Mouse (Mus musculus) adrenal gland, adult 18-20 months (tissue): ENCODE results near the gene Scaf8. TPM values are rescaled to one million over a fixed set of nuclear protein-coding genes. Genes with fewer than 3 reads are reported as not detected.
A peak's percentile ranks its signal among the peaks of the same experiment; 100 is the strongest.

Experiments used
- DNase-seq, 2 experiments: peaks; one replicate each; pipeline ENCODE4 v3.0.0; 2021 to 2022; ENCODE audit warnings: low spot score in 2 of 2
- total RNA-seq, 2 experiments: library from RNA; stranded (reverse); gene quantifications; 1 replicate in 1 of 2; 2 replicates in 1 of 2; pipeline ENCODE4 v1.2.3; 2021

The Scaf8 gene
- total RNA-seq, 2 experiments from 2014 or later = 43.4 to 45.8 TPM

DNA sequence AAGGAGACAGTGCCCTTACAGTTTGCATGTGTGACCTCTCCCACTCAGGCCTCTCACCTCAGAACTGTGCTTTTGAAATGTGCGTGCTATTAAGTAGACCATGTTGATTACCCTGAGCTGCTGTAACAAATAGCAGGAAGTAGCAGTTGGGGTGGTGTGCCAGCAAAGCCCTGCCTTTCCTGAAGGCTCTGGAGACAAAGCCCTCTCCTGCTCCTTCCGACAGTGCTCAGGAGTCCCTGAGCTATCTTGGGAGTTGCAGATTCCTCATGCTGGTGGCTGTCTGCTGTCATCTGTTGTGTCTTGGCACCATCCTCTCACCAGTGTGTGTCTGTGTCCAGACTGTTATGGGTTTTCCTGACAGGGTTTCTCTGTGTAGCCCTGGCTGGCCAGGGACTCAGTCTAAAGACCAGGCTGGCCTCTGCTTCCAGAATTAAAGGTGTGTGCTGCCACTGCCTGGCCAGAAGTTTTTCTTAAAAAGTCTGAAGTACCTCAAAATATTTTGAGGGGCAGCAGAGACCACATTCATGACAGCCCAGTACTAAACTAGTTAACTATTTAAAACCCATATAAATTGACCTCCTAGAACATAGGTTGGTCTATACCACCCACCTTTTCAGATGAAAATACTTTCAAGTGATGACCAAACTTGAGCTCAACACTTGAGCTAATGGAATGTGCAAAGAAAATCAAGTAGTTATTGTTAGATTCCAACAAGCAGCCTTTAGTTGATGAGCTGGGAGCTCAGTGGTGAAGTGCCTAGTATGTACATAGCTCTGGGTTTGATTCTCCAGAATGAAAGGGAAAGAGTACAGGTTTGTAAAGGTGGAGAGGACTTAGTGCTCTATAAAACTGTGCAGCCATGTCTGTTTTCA is 92.0 kb downstream of the Scaf8 start:
- no peak for DNase-seq

DNA sequence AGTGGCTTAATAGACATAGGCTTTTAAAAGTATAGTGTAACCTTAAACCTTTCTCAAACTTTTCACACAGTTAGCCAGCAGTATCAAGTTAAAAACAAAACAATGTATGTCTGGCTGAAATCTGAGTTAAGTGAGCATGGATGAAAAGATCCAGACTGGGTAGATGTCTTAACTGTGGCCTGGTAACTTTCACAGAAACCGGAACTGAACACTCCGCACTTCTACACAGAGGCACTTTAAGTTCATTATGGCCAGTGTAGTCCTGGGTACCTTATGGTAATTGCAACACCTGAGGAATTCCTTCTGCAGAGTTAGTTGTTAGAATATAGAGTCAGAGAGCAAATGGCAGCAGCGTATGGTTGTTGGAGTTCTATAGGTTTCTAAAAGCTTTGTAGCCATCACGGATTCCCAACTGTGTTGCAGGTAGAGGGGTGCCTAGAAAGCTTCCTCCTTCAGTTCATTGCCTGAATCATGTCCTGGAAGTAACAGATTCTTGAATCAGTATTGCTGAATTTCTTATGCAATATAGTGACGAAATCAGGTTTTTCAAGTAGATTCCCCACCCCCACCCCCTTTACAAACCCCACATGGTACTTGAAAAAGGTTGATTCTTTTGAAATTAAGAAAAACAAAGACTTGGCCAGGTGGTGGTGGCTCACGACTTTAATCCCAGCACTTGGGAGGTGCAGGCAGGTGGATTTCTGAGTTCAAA is 92.9 kb downstream of the Scaf8 start:
- DNase-seq = no peak

DNA sequence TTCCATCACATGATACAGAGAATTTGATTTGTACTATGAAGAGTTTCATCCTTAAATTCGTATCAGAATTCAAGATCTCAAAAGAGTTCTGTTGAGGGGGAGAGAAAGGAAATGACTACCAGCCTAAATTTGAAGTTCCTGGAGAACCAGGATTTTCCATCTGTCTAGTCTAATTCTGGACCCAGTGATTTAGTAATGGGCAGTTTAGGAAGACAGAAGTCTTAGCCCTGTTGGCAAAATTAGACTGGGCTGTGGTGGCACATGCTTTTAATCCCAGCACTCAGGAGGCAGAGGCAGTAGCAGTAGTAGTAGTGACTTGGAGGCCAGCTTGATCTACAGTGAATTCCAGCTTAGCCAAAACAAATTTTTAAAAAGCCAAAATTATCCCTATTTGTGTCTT is 93.7 kb downstream of the Scaf8 start:
- no peak for DNase-seq

DNA sequence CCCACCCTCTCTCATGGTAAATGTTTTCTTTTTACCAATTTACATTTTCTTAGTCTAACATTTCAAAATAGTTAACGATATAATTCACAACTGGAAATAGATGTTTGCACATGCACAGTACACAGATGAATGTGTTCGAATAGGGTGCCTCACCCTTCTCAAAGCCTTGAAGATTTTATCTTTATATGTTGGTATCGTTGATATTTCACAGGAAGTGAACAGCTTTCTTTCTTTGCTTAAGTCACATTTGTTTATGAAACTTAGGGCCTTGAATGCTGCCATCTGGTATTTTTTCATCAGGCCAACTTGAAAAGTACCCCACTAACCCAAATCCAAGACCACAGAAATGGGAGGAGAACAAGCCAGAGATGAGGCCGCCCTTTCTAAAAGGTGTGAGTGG is 94.8 kb downstream of the Scaf8 start:
- no peak for DNase-seq

DNA sequence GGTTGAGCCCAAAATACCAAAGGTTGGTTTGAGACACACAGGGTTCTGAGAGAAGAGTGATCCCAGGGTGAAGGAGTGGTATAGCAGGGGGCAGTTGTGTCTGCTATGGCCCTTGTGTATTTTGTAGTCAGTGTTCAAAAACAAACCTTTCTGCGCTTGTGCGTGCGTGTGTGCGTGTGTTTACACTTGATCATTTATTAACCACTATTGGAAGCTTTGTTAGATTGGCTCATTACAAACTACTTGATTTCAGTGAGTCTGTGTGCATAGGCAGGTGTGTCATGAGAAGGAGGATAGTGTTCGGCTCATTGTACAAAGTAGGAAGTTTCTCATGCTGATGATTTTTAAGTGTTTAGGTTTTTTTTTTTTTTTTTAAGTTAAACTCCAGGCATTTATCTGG is 95.4 kb downstream of the Scaf8 start:
- DNase-seq = no peak

DNA sequence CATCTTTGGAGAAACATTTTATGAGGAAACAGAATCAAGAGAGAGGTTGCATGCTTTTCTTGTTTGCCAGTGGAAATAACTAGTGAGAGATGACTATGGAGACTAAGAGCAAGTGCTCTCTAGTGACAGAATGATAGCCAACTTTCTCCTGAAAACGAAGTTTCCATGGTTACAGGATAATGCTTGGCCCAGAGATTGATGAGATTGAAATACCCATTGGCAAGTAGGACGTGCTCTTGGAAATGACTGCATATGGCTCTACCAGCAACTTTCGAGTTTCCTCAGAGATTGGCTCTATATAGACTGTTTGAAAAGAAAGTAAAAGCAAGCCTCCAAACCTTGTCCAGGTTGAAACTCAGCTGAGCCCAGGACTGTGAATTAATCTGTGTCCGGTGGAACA is 97.3 kb downstream of the Scaf8 start:
- DNase-seq = no peak

DNA sequence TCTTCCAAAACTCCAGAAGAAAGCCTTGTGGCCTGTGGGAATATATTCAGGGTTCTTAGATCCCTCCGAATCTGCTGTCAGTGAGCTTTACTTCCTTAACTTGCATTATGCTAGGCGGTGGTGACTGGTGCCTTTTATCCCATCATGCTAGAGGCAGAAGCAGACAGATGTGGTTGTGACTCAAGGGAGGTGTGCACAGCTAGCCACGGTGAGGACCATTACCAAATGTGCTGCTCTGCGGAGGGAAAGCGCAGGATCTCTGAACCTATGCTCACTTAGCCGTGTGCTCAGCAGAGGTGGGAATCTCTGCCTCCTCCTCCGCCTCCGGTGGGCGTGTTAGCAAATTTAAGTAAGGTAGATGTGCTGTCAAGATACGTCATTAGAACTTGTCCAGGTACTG is 98.1 kb downstream of the Scaf8 start:
- no peak for DNase-seq

DNA sequence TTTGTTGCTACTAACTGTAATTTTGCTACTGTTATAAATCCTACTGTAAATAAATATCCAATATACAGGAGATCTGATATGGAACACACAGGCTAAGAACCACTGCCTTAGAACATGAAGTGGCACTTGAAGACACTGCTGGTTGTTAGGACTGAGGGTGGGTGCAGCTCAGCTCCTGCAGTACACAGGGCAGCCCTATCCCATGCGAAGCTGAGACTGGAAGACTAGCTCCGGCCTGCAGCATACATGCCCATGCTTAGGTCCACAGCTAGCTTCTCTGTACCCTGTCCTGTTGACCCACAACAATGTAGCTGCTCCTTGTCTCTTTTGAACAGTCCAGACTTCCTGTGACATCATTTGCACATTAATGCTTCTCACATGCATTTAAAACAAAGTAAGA is 100.1 kb downstream of the Scaf8 start:
- DNase-seq = no peak

DNA sequence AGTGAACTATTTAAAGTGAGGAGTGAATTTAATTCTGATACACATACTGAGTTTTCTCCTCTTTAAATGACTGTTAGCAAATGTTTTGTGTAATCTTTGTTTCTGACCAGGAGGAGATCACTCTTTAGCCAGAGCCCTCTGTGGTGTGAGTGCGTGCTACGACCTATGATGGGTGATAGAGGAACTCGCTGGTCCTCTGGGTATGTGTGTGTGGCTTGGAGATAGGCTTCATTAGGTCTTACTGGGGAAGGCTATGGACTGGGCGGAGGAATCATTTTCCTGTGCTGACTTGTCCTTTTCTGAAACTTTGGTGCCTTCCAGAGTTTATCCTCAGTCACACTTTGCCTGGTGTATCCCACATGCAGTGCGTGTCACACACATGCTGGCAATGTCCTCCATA is 102.3 kb downstream of the Scaf8 start:
- DNase-seq = no peak

DNA sequence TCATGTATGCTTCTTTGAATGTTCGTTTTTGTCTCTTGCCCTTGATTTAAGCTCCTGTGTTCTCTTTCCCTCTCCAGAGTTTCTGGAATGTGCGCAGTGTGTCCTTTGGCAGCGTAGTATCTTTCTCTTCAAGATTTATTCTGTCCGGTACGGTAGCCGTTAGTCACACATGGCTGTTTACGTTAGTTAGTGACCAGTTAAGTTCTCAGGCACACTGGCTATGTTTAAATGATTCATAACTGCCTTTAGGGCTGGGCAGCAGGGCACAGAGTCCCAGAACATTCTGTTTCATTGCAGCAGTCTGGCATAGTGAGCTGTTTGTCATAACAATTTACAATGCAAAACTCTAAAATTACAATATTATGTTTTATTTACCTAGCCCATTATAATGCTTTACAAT is 103.6 kb downstream of the Scaf8 start:
- peak in 1 of 2 experiments; percentile 24 for DNase-seq

DNA sequence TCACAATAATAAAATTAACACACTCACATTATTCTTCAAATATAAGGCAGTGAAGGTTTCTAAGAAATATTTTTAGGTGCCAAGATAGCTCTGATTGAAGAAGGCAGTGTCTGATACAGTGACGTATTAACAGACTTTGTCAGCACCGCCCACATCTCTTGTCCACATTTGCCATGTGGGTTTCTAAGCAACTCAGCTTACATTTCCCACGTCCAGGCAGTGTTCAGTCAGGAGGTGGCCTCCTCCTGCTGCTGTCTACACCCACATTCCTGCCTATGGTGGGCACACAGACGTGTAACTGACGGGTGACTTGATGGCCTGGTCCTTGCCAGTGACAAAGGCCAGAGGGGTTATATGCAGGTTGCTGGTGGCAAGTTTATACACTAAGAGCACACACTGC is 104.1 kb downstream of the Scaf8 start:
- DNase-seq = no peak

DNA sequence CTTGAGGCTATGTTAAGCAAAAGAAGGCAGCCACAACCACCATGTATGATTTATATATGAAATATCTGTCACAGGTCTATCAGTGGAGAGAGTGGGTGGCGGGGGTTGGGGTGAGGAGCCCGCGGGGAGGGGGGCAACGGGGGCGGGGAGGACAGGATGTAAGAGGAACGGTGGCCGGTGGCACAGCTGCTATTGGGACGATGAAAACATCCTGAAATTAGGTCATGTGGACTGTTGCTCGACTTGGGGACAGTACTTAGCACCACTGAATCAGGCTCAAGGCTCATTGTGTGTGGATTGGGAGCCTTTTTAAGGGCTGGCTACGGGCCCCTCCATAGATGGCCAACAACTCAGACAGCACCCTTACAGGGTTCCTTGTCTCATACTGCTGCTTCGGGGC is 105.4 kb downstream of the Scaf8 start:
- no peak for DNase-seq

DNA sequence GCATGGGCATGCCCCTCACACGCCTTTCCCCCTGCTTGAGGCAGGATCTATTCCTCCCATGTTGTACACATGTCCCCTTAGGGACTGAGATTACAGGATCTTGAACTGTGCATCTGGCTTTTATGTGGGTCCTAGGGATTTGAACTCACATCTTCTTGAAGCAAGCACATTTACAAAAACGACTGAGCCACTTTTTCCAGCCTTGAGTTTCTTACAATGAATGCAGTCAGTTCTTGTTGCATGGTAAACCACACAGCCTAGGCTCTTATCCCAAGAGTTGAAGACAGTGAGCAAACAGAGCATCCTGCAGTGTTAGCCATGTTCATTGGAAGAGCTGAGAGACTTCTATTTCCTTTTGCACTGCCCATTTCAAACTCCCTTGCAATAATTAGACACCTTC is 108.3 kb downstream of the Scaf8 start:
- DNase-seq = no peak

DNA sequence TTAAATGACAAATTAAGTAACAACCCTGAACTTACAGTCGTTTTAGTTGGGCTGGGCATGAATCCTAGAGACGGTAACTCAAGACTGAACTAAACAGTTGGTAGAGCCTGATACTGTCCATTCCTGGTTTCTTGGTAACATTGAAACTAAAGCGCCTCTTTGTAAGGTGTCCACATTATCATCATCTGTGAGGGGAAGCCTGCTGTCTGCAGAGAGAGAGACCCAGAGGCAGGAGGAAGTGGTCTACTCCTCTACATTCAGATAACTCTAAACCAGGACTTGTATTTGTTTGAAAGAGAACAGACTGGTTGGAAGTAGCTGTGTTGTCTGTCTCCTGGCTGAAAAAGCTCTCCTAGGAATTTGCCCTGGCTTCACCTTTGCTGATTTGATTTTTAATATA is 108.9 kb downstream of the Scaf8 start:
- no peak for DNase-seq

DNA sequence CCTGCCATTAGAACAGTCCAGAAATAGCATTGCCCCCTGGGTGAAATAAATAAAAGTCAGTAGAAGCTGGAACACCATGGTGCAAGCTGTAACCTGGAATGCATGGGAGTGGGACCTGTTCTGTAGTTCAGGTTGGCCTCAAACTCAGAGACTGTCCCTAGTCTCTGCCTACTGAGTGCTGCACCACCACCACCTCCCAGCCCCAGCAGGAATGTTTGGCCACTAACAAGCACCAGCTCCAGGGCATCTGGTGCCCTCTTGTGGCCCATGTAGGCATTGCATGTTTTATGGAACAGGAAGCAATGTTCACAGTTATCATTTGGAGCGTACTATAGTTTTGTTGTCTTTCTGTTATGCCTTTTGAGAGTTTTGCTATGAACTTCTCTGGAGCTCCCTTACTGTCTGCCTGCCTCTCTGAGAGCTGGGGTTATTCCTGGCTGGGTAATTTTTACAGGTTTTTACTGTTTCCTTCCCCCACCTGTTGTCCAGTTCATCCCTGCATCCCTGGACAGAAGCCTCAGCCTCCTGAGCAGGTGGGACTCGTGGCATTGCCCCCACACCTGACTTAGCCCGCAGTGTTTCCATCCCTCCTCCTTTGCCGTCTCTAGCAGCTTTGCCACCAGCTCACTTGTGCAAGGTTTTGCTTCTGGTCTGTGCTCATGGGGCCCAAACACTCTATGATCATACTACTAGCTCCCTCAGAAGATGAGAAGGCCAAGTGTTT is 109.8 kb downstream of the Scaf8 start:
- peak; percentile 83 to 88 for DNase-seq

DNA sequence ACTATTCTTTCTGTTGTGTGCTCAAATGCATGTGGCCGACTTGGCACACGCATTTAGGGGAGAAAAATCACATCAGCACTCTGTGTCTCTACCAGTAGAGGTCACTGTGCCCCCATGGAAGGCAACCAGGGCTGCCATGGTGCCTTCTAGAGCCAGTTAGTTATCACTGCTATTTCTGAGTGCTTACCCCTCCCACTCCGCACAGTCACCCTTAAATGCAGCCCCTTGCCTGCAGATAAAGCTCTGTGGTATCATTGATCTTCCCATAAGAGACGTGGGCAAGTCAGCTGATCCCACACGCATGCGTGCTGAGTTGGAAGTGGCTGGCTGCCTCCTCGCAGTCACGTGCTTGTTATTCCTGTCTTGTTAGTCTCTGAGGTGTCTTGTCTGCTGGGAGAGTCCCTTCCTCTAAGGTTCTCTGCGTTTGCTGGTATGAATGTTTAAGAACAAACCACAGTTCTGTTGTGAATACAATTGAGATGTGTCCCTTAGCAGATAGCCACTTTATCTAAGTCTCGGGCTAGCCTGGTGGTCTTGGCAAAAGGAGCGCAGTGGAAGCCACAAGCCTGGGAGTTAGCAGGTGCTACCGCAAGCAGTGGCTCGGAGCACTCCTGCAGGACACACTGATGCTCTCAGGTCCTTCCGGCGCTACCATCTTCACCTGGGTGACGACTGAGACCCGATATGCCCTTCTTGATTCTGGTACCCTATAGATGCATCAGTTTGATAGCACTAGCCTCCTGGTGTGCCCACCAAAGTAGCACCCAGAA is 115.6 kb downstream of the Scaf8 start:
- DNase-seq = peak in 1 of 2 experiments; percentile 46

DNA sequence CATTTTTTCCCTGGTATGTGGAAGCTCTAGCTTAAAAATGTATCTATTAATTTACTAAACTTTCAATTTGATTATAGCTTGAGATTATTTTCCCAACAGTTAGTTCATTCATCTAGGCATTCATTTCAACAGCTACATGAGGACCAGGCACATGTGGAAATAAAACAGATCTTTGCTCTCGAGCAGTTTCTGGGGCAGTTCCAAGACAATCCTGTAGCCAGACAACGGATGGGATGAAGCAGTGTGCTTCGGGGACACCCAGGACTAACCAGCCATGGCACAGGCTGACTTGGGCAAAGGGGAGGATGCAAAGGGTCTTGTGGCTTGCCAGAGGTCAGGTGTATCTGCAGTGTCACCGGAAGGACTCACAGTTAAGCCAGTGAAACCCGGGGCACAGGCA is 117.9 kb downstream of the Scaf8 start:
- DNase-seq = no peak

DNA sequence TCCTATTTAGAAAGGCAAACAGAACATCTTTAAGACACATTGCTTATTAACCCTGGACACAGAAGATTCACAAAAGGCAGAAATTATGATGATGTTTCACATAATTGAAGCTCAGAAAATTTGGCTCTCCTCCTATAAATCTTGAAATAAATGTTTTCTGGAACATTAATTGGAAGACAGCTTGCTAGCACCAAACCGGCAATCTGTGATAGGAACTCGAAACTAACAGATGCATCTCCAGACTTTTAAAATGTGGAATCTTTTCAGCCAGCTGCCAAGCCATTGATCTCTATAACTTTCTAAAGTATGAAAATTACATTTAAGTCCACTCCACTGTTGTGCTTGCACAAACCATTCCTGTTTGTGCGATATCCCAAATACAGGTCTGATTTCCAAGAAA is 128.9 kb downstream of the Scaf8 start:
- no peak for DNase-seq

DNA sequence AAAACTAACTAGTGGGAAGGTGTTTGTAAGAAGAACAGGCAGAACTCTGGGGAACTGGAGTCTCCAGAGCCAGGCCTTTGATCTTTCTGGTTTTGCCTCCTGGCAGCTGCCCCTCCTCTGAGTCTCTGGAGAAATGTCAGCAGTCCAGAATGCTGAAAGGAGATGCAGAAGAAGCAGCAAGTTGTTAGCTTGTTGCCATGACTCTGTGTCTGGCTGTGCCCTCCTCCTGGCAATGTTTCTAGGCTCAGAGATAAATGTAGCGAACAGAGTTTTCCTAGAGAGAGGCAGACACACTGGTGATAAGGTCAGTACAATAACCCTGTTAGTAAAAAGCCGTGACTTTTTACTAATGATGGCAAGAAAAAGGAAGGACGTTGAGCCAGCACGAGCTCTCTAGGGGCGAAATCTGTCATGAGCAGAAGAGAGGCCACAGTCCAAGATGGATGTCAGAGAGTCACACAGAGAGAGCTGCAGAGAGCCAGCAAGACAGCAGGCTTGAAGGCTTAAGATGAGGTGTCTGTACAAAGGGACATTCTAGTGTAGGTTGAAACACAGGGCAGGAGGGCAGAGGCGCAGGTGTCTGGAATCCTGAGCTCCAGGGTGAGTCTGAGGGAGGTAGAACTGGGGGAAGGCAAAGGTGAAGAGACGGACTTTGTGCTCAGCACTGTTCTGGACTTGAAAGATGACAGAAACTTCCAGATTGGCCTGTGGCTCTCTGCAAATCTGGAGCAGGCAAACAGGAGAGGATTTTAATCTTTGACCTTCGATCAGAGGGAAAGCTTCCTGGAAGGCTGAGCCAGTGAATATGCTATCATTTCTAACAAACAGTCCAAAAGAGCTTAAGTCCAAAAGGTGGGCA is 130.3 kb downstream of the Scaf8 start:
- DNase-seq = no peak

DNA sequence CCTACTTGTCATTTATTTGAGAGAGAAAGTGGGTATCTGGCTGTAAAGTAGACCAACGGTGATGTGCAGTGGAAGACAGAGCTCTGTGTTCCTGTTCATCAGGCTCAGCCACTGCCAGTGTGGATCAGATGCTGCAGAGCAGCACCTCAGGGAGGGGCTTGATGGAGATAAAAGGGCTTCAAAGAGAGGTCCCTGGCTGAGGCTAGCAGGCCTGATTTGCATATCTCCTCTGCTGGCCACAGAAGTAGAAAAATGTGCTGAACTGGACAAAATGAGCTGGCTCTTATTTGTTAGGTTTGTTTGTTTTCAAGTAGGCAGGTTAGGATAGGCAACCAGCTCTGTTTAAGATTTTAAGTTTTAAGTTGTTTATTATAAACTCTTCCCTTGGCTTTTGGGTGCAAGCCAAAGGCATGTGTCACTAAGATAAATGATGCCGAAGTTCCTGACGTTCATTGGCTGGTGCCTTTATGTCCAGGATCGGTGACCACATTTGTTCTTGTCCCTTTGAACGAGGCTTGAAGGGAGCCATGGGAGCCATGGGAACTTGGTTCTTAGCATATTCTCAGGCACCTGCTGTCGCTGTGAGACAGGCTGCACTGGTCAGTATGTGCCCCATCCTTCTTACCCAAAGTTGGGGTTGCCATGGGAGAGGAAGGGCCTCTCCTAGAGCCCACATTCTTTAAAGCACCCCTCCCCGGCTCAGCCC is 132.0 kb downstream of the Scaf8 start:
- DNase-seq = peak in 1 of 2 experiments; percentile 9
